Mouse (Mus musculus): Measurements from ENCODE around the gene 4833423E24Rik.
A peak's percentile ranks its signal among the peaks of the same experiment; 100 is the strongest.

- TF ChIP-seq CTCF (IDR thresholded peaks at IDR 0.05; ENCODE audit: insufficient read depth, low read length) (peak; percentile 53; the same call in 1 of the 2 replicates), POLR2A (IDR thresholded peaks at IDR 0.05; ENCODE audit: borderline replicate concordance, extremely low read depth, low read depth, low read length) (no peak)
Measured at GRCm38 (mm10) chr2:85561187-85561586, 42.4 kb upstream of the 4833423E24Rik start.
